Mouse (Mus musculus): ENCODE measurements around the gene Tspear. TPM values are rescaled to one million over a fixed set of nuclear protein-coding genes. Genes with fewer than 3 reads are reported as not detected.
"Not testable (repeated sequence)": the region's sequence is repeated elsewhere in the genome, so short reads cannot be mapped to it uniquely, and the experiment has no call there.

Gene Tspear
- polyA plus RNA-seq, 1 experiment from 2014 or later, result 0.38 TPM

DNA sequence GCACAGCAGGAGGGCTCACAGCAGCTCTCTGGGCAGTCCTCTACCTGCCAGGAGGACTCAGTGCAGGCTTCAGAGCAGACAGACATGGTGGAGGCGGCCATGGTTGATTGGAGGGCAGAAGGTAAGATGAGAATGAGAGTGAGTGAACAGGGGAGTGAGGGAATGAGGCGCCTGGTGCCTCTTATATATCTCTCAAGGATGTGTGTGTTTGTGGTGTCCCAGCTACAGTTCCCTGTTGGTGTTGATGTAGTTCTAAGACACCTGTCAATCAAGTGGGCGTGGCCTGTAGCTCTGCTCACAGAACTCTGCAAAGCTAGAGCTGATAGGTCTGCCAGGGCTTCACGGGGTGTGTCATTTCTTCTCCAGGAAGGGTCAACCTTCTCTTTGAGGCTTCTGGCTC is 10.8 kb downstream of the Tspear start, which contains the start of gene Gm9508:
Gene Gm9508 (minus strand): TSS at position 101 of the 400 bp plus-strand sequence.
- H3K4me2 ChIP-seq (ENCODE audit: low read depth, low read length), result no peak within 1 kb of the TSS
- no peak for ATAC-seq (ENCODE audit: low read depth)
- no peak within 1 kb of the TSS for H3K4me3 ChIP-seq (ENCODE audit: low read length)
- H3K36me3 ChIP-seq (ENCODE audit: control insufficient read depth, insufficient read depth, low read length), result no peaks in the 10 kb centered on the region
- H3K27ac ChIP-seq (ENCODE audit: low read length), result no peak within 1 kb of the TSS
- peaks cover 3% of the 10 kb centered on the region; the same call in 1 of the 2 replicates for H3K9me3 ChIP-seq (ENCODE audit: control insufficient read depth, low read length)
- no peaks in the 10 kb centered on the region; the same call in 1 of the 2 replicates for H3K27me3 ChIP-seq (ENCODE audit: control insufficient read depth, insufficient read depth, low read depth, low read length)
- H3K9ac ChIP-seq (ENCODE audit: low read length), result no peak within 1 kb of the TSS
- H3K4me1 ChIP-seq (replicated peaks; ENCODE audit: control insufficient read depth, insufficient read depth, low read length), result no peaks in the 10 kb centered on the region
- WGBS, result 28% methylated on average over 4 of the region's 4 CpGs

DNA sequence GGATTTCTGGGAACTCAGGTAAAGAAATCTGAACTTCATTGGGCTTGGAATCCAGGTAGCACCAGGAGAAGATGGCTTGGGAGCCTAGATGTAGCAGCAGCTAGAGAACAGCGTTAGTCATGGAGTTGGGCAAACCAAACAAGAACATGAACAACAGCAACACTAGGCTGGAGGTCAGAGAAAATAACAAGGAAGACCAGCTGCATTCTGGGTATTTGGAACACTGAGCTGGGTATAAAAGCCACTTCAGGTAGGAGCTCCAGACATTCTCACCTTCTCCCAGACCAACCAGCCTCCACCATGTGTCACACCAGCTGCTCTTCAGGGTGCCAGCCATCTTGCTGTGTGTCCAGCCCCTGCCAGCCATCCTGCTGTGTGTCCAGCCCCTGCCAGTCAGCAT is 20.0 kb downstream of the Tspear start, which contains the start of gene Gm10272:
Gene Gm10272 (plus strand): TSS at position 301 of the 400 bp plus-strand sequence.
- Histone ChIP-seq H3K27me3 (ENCODE audit: control insufficient read depth, insufficient read depth, low read depth, low read length) (no peaks in the 10 kb centered on the region), H3K9me3 (ENCODE audit: control insufficient read depth, low read length) (no peaks in the 10 kb centered on the region), H3K9ac (ENCODE audit: low read length) (no peak within 1 kb of the TSS), H3K4me2 (ENCODE audit: low read depth, low read length) (no peak within 1 kb of the TSS), H3K4me1 (replicated peaks; ENCODE audit: control insufficient read depth, insufficient read depth, low read length) (no peaks in the 10 kb centered on the region), H3K27ac (ENCODE audit: low read length) (no peak within 1 kb of the TSS), H3K4me3 (ENCODE audit: low read length) (no peak within 1 kb of the TSS), H3K36me3 (ENCODE audit: control insufficient read depth, insufficient read depth, low read length) (no peaks in the 10 kb centered on the region)
- no peak for ATAC-seq (ENCODE audit: low read depth)
- WGBS, result 83% methylated on average over 1 of the region's 1 CpGs

GRCm38 (mm10) chr10:77709831-77710230 is 23.5 kb downstream of the Tspear start:
- Histone ChIP-seq H3K4me2 (ENCODE audit: low read depth, low read length) (no peak overlapping the region), H3K27ac (ENCODE audit: low read length) (no peak overlapping the region), H3K36me3 (ENCODE audit: control insufficient read depth, insufficient read depth, low read length) (no peaks in the 10 kb centered on the region), H3K27me3 (ENCODE audit: control insufficient read depth, insufficient read depth, low read depth, low read length) (no peaks in the 10 kb centered on the region), H3K9me3 (ENCODE audit: control insufficient read depth, low read length) (no peaks in the 10 kb centered on the region), H3K9ac (ENCODE audit: low read length) (no peak overlapping the region), H3K4me1 (replicated peaks; ENCODE audit: control insufficient read depth, insufficient read depth, low read length) (no peaks in the 10 kb centered on the region), H3K4me3 (ENCODE audit: low read length) (no peak overlapping the region)
- WGBS, result 71% methylated on average over 3 of the region's 3 CpGs
- no peak for ATAC-seq (ENCODE audit: low read depth)

DNA sequence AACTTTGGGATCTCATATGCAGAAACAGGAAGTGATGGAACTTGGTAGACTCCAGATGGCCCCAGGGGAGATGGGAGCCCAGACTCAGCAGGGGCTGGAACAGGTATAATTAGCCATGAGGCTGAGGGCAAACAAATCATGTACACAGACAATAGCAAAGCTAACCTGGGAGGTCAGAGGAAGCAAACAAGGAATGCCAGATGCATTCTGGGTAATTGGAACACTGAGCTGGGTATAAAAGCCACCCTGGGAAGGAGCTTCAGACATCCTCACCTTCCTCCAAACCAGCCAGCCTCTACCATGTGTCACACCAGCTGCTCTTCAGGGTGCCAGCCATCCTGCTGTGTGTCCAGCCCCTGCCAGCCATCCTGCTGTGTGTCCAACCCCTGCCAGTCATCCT is 24.8 kb downstream of the Tspear start, which contains the start of gene Gm10024:
Gene Gm10024 (plus strand): TSS at position 301 of the 400 bp plus-strand sequence.
- not testable (repeated sequence) for H3K4me1 ChIP-seq (replicated peaks; ENCODE audit: control insufficient read depth, insufficient read depth, low read length); H3K9ac ChIP-seq (ENCODE audit: low read length); H3K27me3 ChIP-seq (ENCODE audit: control insufficient read depth, insufficient read depth, low read depth, low read length); H3K4me2 ChIP-seq (ENCODE audit: low read depth, low read length); H3K9me3 ChIP-seq (ENCODE audit: control insufficient read depth, low read length); H3K27ac ChIP-seq (ENCODE audit: low read length); ATAC-seq (ENCODE audit: low read depth); H3K4me3 ChIP-seq (ENCODE audit: low read length); H3K36me3 ChIP-seq (ENCODE audit: control insufficient read depth, insufficient read depth, low read length)

- Histone ChIP-seq H3K9ac (ENCODE audit: low read length) (no peak overlapping the region), H3K4me1 (replicated peaks; ENCODE audit: control insufficient read depth, insufficient read depth, low read length) (no peaks in the 10 kb centered on the region), H3K27me3 (ENCODE audit: control insufficient read depth, insufficient read depth, low read depth, low read length) (no peaks in the 10 kb centered on the region), H3K27ac (ENCODE audit: low read length) (no peak overlapping the region), H3K36me3 (ENCODE audit: control insufficient read depth, insufficient read depth, low read length) (no peaks in the 10 kb centered on the region), H3K9me3 (ENCODE audit: control insufficient read depth, low read length) (no peaks in the 10 kb centered on the region), H3K4me3 (ENCODE audit: low read length) (no peak overlapping the region), H3K4me2 (ENCODE audit: low read depth, low read length) (no peak overlapping the region)
- WGBS, result 55% methylated on average over 4 of the region's 4 CpGs
- ATAC-seq (ENCODE audit: low read depth), result no peak
Observed at GRCm38 (mm10) chr10:77713734-77714133, 27.4 kb downstream of the Tspear start.

- Histone ChIP-seq H3K9me3 (ENCODE audit: control insufficient read depth, low read length) (no peaks in the 10 kb centered on the region), H3K36me3 (ENCODE audit: control insufficient read depth, insufficient read depth, low read length) (no peaks in the 10 kb centered on the region), H3K9ac (ENCODE audit: low read length) (no peak within 1 kb of the TSS), H3K4me1 (replicated peaks; ENCODE audit: control insufficient read depth, insufficient read depth, low read length) (no peaks in the 10 kb centered on the region), H3K4me2 (ENCODE audit: low read depth, low read length) (no peak within 1 kb of the TSS), H3K27ac (ENCODE audit: low read length) (no peak within 1 kb of the TSS), H3K4me3 (ENCODE audit: low read length) (no peak within 1 kb of the TSS), H3K27me3 (ENCODE audit: control insufficient read depth, insufficient read depth, low read depth, low read length) (no peaks in the 10 kb centered on the region)
- 88% methylated on average over 1 of the region's 1 CpGs for WGBS
- no peak for ATAC-seq (ENCODE audit: low read depth)
Observed at GRCm38 (mm10) chr10:77715507-77715906, 29.1 kb downstream of the Tspear start, which contains the start of gene Gm10142. Gene Gm10142 (plus strand): TSS chr10:77715807.

GRCm38 (mm10) chr10:77720299-77720698 is 33.9 kb downstream of the Tspear start, which contains the start of gene Krtap12-1:
Gene Krtap12-1 (plus strand): TSS chr10:77720599.
- not testable (repeated sequence) for H3K9ac ChIP-seq (ENCODE audit: low read length); H3K27me3 ChIP-seq (ENCODE audit: control insufficient read depth, insufficient read depth, low read depth, low read length); H3K4me1 ChIP-seq (replicated peaks; ENCODE audit: control insufficient read depth, insufficient read depth, low read length); H3K4me2 ChIP-seq (ENCODE audit: low read depth, low read length); H3K4me3 ChIP-seq (ENCODE audit: low read length); H3K27ac ChIP-seq (ENCODE audit: low read length); ATAC-seq (ENCODE audit: low read depth); H3K36me3 ChIP-seq (ENCODE audit: control insufficient read depth, insufficient read depth, low read length); H3K9me3 ChIP-seq (ENCODE audit: control insufficient read depth, low read length)
- 74% methylated on average over 1 of the region's 1 CpGs for WGBS

- no peaks in the 10 kb centered on the region for H3K36me3 ChIP-seq (ENCODE audit: control insufficient read depth, insufficient read depth, low read length)
- ATAC-seq (ENCODE audit: low read depth), result no peak
- no peak overlapping the region for H3K9ac ChIP-seq (ENCODE audit: low read length)
- H3K4me1 ChIP-seq (replicated peaks; ENCODE audit: control insufficient read depth, insufficient read depth, low read length), result no peaks in the 10 kb centered on the region
- 73% methylated on average over 8 of the region's 8 CpGs for WGBS
- H3K27me3 ChIP-seq (ENCODE audit: control insufficient read depth, insufficient read depth, low read depth, low read length), result no peaks in the 10 kb centered on the region
- H3K4me2 ChIP-seq (ENCODE audit: low read depth, low read length), result no peak overlapping the region
- no peaks in the 10 kb centered on the region for H3K9me3 ChIP-seq (ENCODE audit: control insufficient read depth, low read length)
- no peak overlapping the region for H3K4me3 ChIP-seq (ENCODE audit: low read length)
- H3K27ac ChIP-seq (ENCODE audit: low read length), result no peak overlapping the region
Observed at GRCm38 (mm10) chr10:77724855-77725254, 38.5 kb downstream of the Tspear start.

DNA sequence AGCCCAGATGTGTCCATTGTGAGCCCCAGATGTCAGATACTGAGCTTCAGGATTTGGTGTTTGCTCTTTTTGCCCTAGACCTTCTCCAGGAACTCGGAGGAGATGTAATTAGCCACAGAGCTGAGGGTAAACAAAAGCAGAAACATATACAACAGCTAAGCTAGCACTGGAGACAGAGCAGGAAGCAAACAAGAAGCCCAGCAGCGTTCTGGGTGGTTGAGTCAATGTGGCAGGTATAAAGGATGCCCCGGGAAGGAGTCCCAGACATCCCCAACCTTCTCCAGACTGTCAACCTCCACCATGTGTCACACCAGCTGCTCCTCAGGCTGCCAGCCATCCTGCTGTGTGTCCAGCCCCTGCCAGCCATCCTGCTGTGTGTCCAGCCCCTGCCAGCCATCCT is 39.8 kb downstream of the Tspear start, which contains the start of gene Gm10100:
Gene Gm10100 (plus strand): TSS at position 301 of the 400 bp plus-strand sequence.
- Histone ChIP-seq H3K27ac (ENCODE audit: low read length) (no peak within 1 kb of the TSS), H3K9me3 (ENCODE audit: control insufficient read depth, low read length) (no peaks in the 10 kb centered on the region), H3K9ac (ENCODE audit: low read length) (no peak within 1 kb of the TSS), H3K36me3 (ENCODE audit: control insufficient read depth, insufficient read depth, low read length) (no peaks in the 10 kb centered on the region), H3K4me3 (ENCODE audit: low read length) (no peak within 1 kb of the TSS), H3K4me1 (replicated peaks; ENCODE audit: control insufficient read depth, insufficient read depth, low read length) (no peaks in the 10 kb centered on the region), H3K4me2 (ENCODE audit: low read depth, low read length) (no peak within 1 kb of the TSS), H3K27me3 (ENCODE audit: control insufficient read depth, insufficient read depth, low read depth, low read length) (no peaks in the 10 kb centered on the region)
- ATAC-seq (ENCODE audit: low read depth), result no peak
- WGBS, result 16% methylated on average over 3 of the region's 3 CpGs

DNA sequence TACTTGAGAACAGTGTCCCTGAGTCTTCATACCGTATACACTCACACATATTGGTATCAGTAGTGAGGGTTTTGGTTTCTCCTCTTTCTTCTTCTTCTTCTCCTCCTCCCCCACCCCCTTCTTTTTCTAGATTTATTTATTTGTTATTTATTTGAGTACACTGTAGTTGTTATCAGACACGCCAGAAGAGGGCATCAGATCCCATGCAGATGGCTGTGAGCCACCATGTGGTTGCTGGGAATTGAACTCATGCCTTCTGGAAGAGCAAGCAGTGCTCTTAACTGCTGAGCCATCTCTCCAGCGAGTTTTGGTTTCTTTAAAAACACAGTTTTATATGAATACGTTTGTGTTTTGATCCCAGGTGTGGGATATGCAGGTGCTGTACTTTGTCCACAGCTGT is 41.9 kb downstream of the Tspear start:
- Histone ChIP-seq H3K36me3 (ENCODE audit: control insufficient read depth, insufficient read depth, low read length) (no peaks in the 10 kb centered on the region), H3K27me3 (ENCODE audit: control insufficient read depth, insufficient read depth, low read depth, low read length) (no peaks in the 10 kb centered on the region), H3K27ac (ENCODE audit: low read length) (no peak overlapping the region), H3K4me2 (ENCODE audit: low read depth, low read length) (no peak overlapping the region), H3K4me3 (ENCODE audit: low read length) (no peak overlapping the region), H3K9me3 (ENCODE audit: control insufficient read depth, low read length) (no peaks in the 10 kb centered on the region), H3K4me1 (replicated peaks; ENCODE audit: control insufficient read depth, insufficient read depth, low read length) (no peaks in the 10 kb centered on the region), H3K9ac (ENCODE audit: low read length) (no peak overlapping the region)
- WGBS, result 51% methylated on average over 4 of the region's 4 CpGs
- no peak for ATAC-seq (ENCODE audit: low read depth)
